Mouse (Mus musculus) adipocyte (in vitro differentiated cells): ENCODE results near the gene Rmi2.

Source experiments
- DNase-seq: peaks from one replicate; pipeline ENCODE4 v3.0.0-alpha.2; 2016; ENCODE audit warnings: low spot score

Gene Rmi2

GRCm38 (mm10) chr16:10866841-10867240 is 32.0 kb downstream of the Rmi2 start:
- peak; percentile 75 for DNase-seq

DNA sequence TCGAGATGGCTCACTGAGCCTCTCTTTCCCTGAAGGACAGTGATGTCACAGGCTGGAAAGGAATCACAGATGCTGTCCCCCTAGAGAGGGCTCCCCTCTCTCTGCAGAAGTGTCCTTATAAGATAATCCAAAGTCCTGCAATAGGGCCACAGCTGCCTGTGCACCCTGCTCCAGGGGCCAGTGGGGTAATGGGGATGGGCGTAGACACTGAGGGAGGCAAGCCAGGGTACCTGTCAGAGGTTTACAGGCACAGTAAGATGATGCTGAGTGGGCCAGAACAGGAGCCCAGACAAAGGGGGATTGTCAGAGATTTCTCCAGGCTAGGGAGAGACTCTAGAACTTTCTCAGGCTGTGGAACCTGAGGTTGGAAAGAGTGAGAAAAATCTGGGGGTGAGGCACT is 32.6 kb downstream of the Rmi2 start:
- no peak for DNase-seq

DNA sequence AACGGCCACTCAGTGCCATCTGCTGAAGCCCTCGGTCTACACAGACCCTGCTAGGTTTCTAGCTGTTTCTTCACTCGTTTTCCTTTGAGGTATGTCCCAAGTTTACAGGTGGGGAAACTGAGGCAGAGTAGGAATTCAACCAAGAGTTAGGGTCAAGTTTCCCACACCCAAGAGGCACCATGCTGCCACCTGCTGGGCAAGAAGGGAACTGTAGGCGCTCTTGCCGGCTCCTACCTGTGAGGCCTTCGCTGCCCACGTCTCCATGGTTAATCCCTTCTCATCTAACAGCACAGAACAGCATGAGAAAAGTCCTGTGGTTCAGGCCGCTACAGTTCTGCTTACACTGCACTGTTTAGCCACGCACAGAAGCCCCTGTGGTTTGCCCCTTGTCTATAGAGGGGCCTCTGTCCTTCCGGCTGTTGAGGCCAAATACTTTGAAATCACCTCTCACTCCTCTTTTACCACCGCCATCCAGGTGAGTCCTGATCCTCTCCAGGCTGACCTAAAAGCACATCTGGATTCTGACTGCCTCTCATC is 33.1 kb downstream of the Rmi2 start:
- peak; percentile 71 for DNase-seq

GRCm38 (mm10) chr16:10870969-10871368 is 36.1 kb downstream of the Rmi2 start:
- no peak for DNase-seq

- no peak for DNase-seq
Measured at GRCm38 (mm10) chr16:10872825-10873360, 38.0 kb downstream of the Rmi2 start.

DNA sequence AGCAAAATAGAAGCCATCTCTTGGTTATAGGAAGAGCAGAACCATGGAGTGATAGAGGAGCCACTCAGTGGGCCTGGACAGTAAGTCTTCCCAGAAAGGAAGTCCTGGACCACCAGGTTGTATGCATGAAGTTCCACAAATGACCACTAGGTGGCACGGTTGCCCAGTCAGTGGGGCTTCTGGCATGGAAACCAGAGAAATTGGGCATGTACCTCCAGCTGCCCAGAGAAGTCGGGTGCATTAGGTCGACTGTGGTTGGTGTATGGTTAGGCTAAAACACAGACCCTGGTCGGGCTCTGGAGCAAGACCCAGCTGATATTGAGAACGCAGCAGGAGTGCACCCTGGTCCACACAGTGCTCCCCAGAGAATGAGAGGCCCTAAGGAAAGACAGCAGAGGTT is 38.8 kb downstream of the Rmi2 start:
- peak; percentile 88 for DNase-seq

- DNase-seq, result no peak
Measured at GRCm38 (mm10) chr16:10878227-10878626, 43.4 kb downstream of the Rmi2 start.

DNA sequence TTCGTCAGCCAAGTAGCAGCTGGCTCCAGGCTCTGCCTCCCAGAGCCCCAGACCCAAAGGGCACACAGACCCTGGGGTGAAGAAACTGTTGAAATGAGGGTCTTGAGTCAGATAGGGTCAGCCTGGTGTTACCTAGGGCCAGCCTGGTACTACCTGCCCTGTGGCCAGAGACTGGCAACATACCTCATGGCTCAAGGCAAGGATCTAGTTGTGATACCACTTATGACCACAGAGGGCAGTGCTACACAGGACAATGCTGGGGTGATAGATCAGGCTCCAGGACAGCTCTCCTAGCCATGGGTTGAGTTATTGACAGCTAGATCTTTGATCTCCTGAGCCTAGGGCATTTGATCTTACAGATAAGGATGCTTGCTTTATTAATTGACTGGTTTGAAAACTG is 44.6 kb downstream of the Rmi2 start:
- peak; percentile 89 for DNase-seq

DNA sequence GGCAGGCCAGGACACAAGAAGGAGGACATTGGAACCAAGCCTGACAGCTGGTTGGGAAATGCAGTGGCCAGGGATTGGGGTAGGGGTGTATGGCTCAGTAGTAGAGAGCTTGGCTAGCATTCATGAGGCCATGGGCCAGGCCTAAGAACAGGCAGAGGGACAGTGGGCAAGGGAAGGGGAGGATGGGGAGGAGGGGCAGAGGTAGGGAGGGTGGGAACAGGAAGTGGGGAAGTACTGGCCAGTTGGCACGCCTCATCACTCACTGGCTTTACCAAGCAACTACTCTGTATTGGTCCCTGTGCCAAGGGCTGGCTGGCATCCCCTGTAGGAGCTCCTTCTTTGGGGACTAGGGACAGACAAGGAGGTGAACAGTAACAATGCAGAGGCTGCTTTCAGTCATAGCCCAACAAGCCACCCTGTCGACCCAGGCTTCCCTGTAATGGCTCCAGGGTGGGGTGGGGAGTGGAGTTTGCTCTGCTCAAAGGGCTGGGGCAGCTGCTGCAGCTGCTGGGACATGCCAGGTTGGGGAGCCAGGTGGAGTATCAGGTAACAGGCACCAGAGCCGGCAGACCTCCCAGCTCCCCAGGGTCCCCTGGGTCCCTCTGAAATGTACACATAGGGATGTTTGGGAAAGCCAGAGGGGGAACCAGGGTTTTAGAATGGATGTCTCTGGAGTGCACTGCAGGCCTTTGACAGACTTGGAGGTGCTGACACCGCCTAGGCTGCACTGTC is 46.5 kb downstream of the Rmi2 start:
- peak; percentile 93 for DNase-seq

GRCm38 (mm10) chr16:10887436-10887835 is 52.6 kb downstream of the Rmi2 start:
- DNase-seq, result no peak

DNA sequence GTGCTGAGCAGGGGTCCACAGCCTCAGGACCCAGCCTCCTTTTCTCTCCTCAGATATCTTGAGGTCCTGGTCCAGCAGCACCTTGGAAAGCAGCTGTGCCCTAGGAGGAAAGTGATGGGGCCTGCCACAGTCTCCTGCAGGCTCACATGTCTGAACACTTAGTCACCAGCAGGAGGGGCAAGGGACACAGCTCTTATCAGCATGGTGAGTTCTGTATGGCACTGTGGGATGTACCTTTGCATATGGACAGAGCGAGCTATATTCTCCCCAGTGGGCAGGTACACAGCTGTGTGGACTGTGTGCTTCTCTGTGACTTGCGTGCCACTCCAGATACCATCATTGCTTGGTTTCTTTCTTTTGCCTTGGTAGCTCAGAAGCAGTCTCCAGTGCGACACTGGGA is 55.5 kb downstream of the Rmi2 start:
- peak; percentile 60 for DNase-seq

- no peak for DNase-seq
Measured at GRCm38 (mm10) chr16:10893161-10893560, 58.3 kb downstream of the Rmi2 start.

DNA sequence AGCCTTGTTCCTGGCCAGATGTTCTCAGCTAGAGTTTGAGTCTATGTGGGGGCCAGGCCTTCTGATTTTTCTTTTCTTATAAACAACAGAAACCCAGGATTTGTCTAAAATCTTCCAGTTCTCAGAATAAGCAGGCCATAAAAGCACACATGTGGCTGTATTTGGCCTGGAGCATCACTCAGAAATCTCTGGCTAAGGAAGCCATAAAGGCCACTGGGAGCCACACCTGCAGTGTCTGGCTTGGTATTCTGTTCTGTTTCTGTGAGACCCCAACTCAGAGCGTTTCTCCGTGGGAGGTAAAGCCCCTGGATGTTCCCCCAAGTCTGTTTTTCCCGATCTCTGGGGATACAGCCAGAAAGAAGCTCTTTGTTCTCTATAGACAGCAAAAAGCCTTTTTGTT is 61.0 kb downstream of the Rmi2 start:
- DNase-seq, result no peak

DNA sequence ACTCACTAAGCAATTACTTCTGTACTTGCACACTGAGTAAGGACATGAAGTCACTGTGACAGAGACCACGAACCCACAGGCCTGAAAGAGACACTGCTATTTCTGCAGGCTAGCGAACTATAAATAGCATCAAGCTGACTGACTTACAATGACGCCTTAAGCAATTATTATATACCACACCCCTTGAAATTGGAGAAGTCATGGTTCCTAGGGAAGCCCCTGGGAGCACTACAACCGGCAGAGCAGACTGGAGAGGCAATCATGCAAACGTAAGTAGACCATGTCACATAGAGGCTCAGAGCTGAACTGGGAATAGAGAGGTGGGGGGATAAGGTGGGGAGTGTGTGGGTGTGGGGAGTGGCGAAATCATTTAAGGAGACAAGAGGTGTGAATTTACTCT is 62.5 kb downstream of the Rmi2 start:
- peak; percentile 21 for DNase-seq

DNA sequence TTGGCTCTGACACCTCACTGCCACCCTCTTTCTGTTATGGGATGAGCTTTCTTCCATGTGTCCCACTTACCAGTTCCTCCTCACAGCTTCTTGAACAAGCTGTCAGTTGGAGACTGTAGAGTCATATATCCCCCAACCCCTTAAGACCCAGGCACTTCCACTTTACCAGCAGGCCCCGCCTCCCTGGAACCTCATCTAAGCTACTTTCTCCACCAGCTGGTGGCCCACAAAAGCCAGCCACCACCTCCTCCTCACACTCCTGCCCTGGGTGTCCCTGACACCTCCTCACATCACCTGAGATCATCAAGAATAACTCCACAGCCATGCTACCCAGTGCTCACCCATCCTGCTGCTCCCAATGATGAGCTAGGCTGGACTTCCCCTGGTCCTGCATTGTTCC is 65.9 kb downstream of the Rmi2 start:
- DNase-seq, result no peak

GRCm38 (mm10) chr16:10901956-10902355 is 67.1 kb downstream of the Rmi2 start:
- no peak for DNase-seq

DNA sequence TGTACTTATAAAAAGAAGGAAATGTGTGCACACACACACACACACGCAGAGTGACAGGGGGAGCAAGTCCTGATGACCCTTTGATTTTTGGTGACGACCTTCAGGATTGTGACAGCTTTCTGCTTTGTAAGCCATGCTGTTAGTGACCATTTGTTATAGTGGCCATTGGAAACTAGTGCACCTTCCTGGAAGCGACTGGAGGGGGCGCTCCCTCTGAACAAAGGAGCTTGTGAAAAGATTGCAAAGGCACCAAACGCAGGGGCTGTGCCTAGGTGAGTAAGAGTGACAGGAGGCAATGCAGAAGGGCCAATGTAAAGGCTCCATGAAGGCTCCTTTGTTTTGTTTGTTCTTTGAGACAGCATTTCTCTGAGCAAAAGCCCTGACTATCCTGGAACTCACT is 68.0 kb downstream of the Rmi2 start:
- no peak for DNase-seq

DNA sequence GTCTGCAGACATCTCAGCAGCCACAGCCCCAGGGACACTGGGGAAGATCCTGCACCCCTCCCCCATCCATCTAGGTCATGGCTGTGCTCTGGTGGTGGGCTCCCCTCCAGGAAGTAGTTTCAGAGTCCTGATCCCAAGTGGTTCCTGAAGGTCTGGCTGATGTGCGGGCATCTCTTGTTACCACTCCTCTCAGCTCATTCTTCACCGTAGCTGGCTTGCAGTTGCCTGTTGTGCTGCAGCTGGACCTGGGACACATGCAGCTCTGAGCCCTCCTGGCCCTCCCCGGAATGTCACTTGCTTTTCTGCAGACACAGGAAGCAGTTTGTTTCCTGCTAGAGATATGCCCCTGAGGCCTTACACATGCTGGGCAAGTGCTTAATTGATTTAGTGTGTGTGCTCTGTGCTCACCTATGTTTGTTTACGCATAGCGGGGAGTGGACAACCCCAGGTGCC is 70.8 kb downstream of the Rmi2 start:
- no peak for DNase-seq

GRCm38 (mm10) chr16:10910541-10910940 is 75.7 kb downstream of the Rmi2 start:
- no peak for DNase-seq

- no peak for DNase-seq
Measured at GRCm38 (mm10) chr16:10911061-10911460, 76.2 kb downstream of the Rmi2 start.

DNA sequence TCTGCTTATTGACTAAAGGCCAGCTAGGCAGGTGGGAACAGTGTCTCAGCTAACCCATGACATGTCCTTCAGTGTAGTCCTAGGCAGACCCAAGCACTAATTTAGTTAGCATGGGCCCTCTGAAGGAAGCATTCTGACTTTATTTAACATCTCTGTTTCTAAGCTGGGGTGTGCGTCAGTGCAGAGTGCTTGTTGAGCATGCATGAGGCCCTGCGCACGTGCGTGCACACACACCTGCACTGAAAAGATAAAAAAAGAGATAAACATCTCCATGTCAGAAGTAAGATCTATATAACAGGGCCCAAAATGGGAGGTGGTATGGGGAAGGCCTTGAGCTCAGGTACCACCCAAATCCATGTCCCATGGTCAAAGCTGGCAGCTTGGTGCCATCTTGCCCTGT is 80.2 kb downstream of the Rmi2 start:
- DNase-seq, result no peak

DNA sequence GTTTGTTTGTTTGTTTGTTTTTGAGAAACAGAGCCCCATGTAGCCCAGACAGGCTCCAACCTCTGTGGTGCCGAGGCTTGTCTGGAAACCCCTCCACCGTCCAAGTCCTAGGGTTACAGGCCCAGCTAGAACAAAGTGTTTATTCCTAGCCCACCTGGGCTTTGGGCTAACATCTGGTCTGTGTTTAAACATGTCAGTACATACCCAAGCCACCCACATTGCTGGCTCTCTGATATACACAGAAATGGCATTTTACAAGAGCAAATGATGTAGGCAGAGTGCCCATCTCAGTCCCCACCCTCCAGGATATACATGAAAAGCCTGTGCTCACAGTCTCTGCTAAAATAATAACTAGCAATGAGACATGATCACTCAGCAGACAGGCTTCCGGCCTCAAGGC is 81.4 kb downstream of the Rmi2 start:
- DNase-seq, result no peak

DNA sequence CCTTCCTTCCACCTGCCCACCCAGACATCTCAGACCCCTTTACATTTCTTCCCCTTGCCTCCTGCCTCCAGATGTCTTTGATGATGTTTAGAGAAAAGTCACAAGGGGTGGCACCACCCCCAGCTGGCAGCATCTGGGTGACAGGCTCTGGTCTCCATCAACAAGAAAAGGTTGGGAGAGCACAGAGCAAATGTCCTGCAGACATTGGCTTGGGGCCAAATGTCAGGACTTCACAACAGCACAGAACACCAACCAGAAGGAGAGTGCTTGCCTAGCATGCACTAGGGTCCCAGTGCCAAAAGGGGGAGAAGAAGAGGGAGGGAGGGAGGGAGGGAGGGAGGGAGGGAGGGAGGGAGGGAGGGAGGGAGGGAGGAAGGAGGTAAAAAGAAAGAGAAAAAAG is 85.0 kb downstream of the Rmi2 start:
- peak; percentile 22 for DNase-seq

- DNase-seq, result no peak
Measured at GRCm38 (mm10) chr16:10923561-10923960, 88.7 kb downstream of the Rmi2 start.
